Comparison of ENCODE assay signal across 14 mouse cellular contexts in genomic region chr5:100751655-100752054, GRCm38 (mm10). TPM values are rescaled to one million over a fixed set of nuclear protein-coding genes. Genes with fewer than 3 reads are reported as not detected.
A peak's percentile ranks its signal among the peaks of the same experiment; 100 is the strongest.
DNase-seq lines count a peak whose midpoint lies in the region; ATAC-seq and TF ChIP-seq lines count a peak whose summit lies in the region.
"Had no signal": no experiment of that assay in that cellular context is flagged by ENCODE, and none has a peak within 500 bp of the region (broad histone marks: within the 10 kb centered on the region; RNA-seq: fewer than 3 reads in every experiment).

No protein-coding gene starts in this region.

- no peak for ATAC-seq in intestine, postnatal 0 days

- H3K9ac ChIP-seq in intestine, postnatal 0 days (ENCODE audit: low read depth, low read length) = no peak overlapping the region
- H3K9ac ChIP-seq: heart, embryonic 15.5 days; liver, embryonic 14.5 days had no signal

- peak overlapping the region; percentile 62 for H3K4me2 ChIP-seq in myocyte (ENCODE audit: low read depth)
- no peak overlapping the region for H3K4me2 ChIP-seq in intestine, postnatal 0 days (replicated peaks; ENCODE audit: low read depth)
- H3K4me2 ChIP-seq: heart, embryonic 15.5 days had no signal

- 44% methylated on average over 4 of the region's 4 CpGs for WGBS in intestine, postnatal 0 days
- WGBS in lung, adult 2 months = 51% methylated on average over 4 of the region's 4 CpGs

- H3K36me3 ChIP-seq in testis, adult 2 months (ENCODE audit: control insufficient read depth, insufficient read depth, low read length) = no peaks in the 10 kb centered on the region
- H3K36me3 ChIP-seq in myocyte (ENCODE audit: control insufficient read depth, insufficient read depth) = no peaks in the 10 kb centered on the region
- no peaks in the 10 kb centered on the region for H3K36me3 ChIP-seq in intestine, postnatal 0 days (ENCODE audit: control insufficient read depth, insufficient read depth)
- H3K36me3 ChIP-seq: heart, embryonic 15.5 days had no signal

- no peaks in the 10 kb centered on the region for H3K79me2 ChIP-seq in myocyte (ENCODE audit: control insufficient read depth, insufficient read depth)

- H3K27me3 ChIP-seq in testis, adult 2 months (ENCODE audit: control insufficient read depth, insufficient read depth, low read length) = no peaks in the 10 kb centered on the region
- no peaks in the 10 kb centered on the region for H3K27me3 ChIP-seq in myocyte (ENCODE audit: control insufficient read depth, insufficient read depth, insufficient read length)
- H3K27me3 ChIP-seq in intestine, postnatal 0 days (replicated peaks; ENCODE audit: control insufficient read depth, insufficient read depth, low read length) = no peaks in the 10 kb centered on the region
- H3K27me3 ChIP-seq: heart, embryonic 15.5 days; megakaryocyte, embryonic 14.5 days had no signal

- TF ChIP-seq POLR2A in testis, adult 2 months (IDR thresholded peaks at IDR 0.05; ENCODE audit: control insufficient read depth, low read depth, low read length) = no peak
- TF ChIP-seq POLR2A in myocyte (IDR thresholded peaks at IDR 0.05; ENCODE audit: insufficient read length, low read depth) = no peak
- no peak for TF ChIP-seq POLR2A in lung, adult 2 months (IDR thresholded peaks at IDR 0.05; ENCODE audit: borderline replicate concordance, extremely low read depth, low read depth, low read length)

- DNase-seq in adrenal gland, adult 8-10 months = peak; percentile 4
- DNase-seq in adrenal gland, adult 18-20 months (ENCODE audit: low spot score in 2 of 2) = no peak
- DNase-seq in testis, postnatal 14 days (ENCODE audit: low spot score) = no peak
- DNase-seq in c-Kit-positive CD71-positive TER-119-positive erythroid progenitor cells, embryonic 14.5 days (ENCODE audit: low spot score) = no peak
- DNase-seq in lung, adult 2 months = no peak
- DNase-seq: gastrocnemius, adult 2 months; kidney, adult 8-10 months; right cerebral cortex, postnatal 14 days had no signal

- H3K9me3 ChIP-seq in intestine, postnatal 0 days (ENCODE audit: control insufficient read depth) = no peaks in the 10 kb centered on the region
- H3K9me3 ChIP-seq: heart, embryonic 15.5 days had no signal

- H3K27ac ChIP-seq in testis, adult 2 months (ENCODE audit: control insufficient read depth, insufficient read depth, low read depth, low read length) = no peak overlapping the region
- no peak overlapping the region for H3K27ac ChIP-seq in intestine, postnatal 0 days (ENCODE audit: low read depth, low read length)
- H3K27ac ChIP-seq: gastrocnemius, adult 2 months; heart, embryonic 15.5 days; liver, embryonic 14.5 days had no signal

- TF ChIP-seq CTCF in testis, adult 2 months (IDR thresholded peaks at IDR 0.05; ENCODE audit: control insufficient read depth, insufficient read depth, insufficient replicate concordance, low read depth, low read length) = no peak
- no peak for TF ChIP-seq CTCF in intestine, postnatal 0 days (IDR thresholded peaks at IDR 0.05; ENCODE audit: low read depth)
- TF ChIP-seq CTCF in lung, adult 2 months (IDR thresholded peaks at IDR 0.05; ENCODE audit: insufficient read depth, low read length) = no peak

- H3ac ChIP-seq in myocyte (ENCODE audit: control insufficient read depth, insufficient read length) = no peak overlapping the region

- peak overlapping the region; percentile 35 for H3K4me3 ChIP-seq in testis, adult 2 months (ENCODE audit: control insufficient read depth, low read depth, low read length)
- H3K4me3 ChIP-seq in myocyte = no peak overlapping the region
- no peak overlapping the region for H3K4me3 ChIP-seq in intestine, postnatal 0 days (ENCODE audit: low read depth, low read length)
- H3K4me3 ChIP-seq in lung, adult 2 months (replicated peaks; ENCODE audit: extremely low read depth, low read depth, low read length) = no peak overlapping the region
- H3K4me3 ChIP-seq: gastrocnemius, adult 2 months; heart, embryonic 15.5 days; megakaryocyte, embryonic 14.5 days had no signal

- H3K4me1 ChIP-seq in testis, adult 2 months (ENCODE audit: control insufficient read depth, insufficient read depth, low read length) = peaks cover 2% of the 10 kb centered on the region; the same call in 1 of the 2 replicates
- no peaks in the 10 kb centered on the region for H3K4me1 ChIP-seq in intestine, postnatal 0 days (replicated peaks; ENCODE audit: control insufficient read depth, insufficient read depth, low read length)
- no peaks in the 10 kb centered on the region for H3K4me1 ChIP-seq in lung, adult 2 months (ENCODE audit: control insufficient read depth, insufficient read depth, low read length)
- H3K4me1 ChIP-seq: heart, embryonic 15.5 days had no signal

TF ChIP-seq in myocyte, 11 proteins besides CTCF, POLR2A, EP300 and RAD21:
- TF ChIP-seq MYOD1 (IDR thresholded peaks at IDR 0.05; ENCODE audit: control insufficient read depth in 1 of 3, insufficient read length in 2 of 3, low read depth in 2 of 3) = peak; percentile 76 to 96 (median 93)
- TF ChIP-seq MYOG (IDR thresholded peaks at IDR 0.05; ENCODE audit: control insufficient read depth in 1 of 3, insufficient read depth in 1 of 3, insufficient read length in 2 of 3, low read depth in 2 of 3) = peak; percentile 77 to 94 (median 93)
- TF ChIP-seq TCF12 (IDR thresholded peaks at IDR 0.05; ENCODE audit: insufficient read depth, poor library complexity, severe bottlenecking) = peak; percentile 67
- no peak for TF ChIP-seq POLR2AphosphoS2 (IDR thresholded peaks at IDR 0.05; ENCODE audit: insufficient read length, low read depth)
- peak; percentile 19 for TF ChIP-seq TCF3 (IDR thresholded peaks at IDR 0.05; ENCODE audit: insufficient read length, low read depth)

RNA-seq across cellular contexts. Expression of gene Hpse, which starts 32.1 kb away (rescaled TPM):
- total RNA-seq in adrenal gland, adult 8-10 months (2022) = 1 to 10 TPM in 1 of 4 experiments, under 1 TPM in 3; 0.66 to 1.5 (median 0.75) TPM
- total RNA-seq in adrenal gland, adult 18-20 months (2021) = 1 to 10 TPM in 1 of 2 experiments, under 1 TPM in 1; 0.66 to 1.5 TPM
- polyA plus RNA-seq in testis, adult 2 months (2012; rRNA removed) = 2.0 and 2.7 TPM in 2 replicates
- 0.66 TPM for polyA plus RNA-seq in myocyte (2012; fragmentation: generic; extraction: Trizol)
- 0.82 and 1.0 TPM in 2 replicates for polyA plus RNA-seq in intestine, postnatal 0 days (2015; fragmentation: Nextera tagmentation; extraction: Ambion mirVana)
- 4.0 and 5.9 TPM in 2 replicates for polyA plus RNA-seq in lung, adult 2 months (2012; rRNA removed)

RNA-seq across cellular contexts. Expression of gene Helq, which starts 46.7 kb away (rescaled TPM):
- 10 to 100 TPM in 2 of 4 experiments, 1 to 10 TPM in 2; 6.2 to 17.2 (median 11.1) TPM for total RNA-seq in adrenal gland, adult 8-10 months (2022)
- 1 to 10 TPM; 5.1 to 5.8 TPM for total RNA-seq in adrenal gland, adult 18-20 months (2021)
- 6.1 TPM in 2 replicates for polyA plus RNA-seq in testis, adult 2 months (2012; rRNA removed)
- 4.2 TPM for polyA plus RNA-seq in myocyte (2012; fragmentation: generic; extraction: Trizol)
- polyA plus RNA-seq in intestine, postnatal 0 days (2015; fragmentation: Nextera tagmentation; extraction: Ambion mirVana) = 6.7 and 7.4 TPM in 2 replicates
- polyA plus RNA-seq in lung, adult 2 months (2012; rRNA removed) = 2.9 and 5.9 TPM in 2 replicates

RNA-seq across cellular contexts. Expression of gene Mrps18c, which starts 46.8 kb away (rescaled TPM):
- 10 to 100 TPM; 70.9 to 93.1 (median 80.5) TPM for total RNA-seq in adrenal gland, adult 8-10 months (2022)
- total RNA-seq in adrenal gland, adult 18-20 months (2021) = 10 to 100 TPM; 80.6 to 89.5 TPM
- 27.8 and 32.8 TPM in 2 replicates for polyA plus RNA-seq in testis, adult 2 months (2012; rRNA removed)
- polyA plus RNA-seq in myocyte (2012; fragmentation: generic; extraction: Trizol) = 71.7 TPM
- 195 and 203 TPM in 2 replicates for polyA plus RNA-seq in intestine, postnatal 0 days (2015; fragmentation: Nextera tagmentation; extraction: Ambion mirVana)
- polyA plus RNA-seq in lung, adult 2 months (2012; rRNA removed) = 9.9 and 16.5 TPM in 2 replicates
